Mouse (Mus musculus): Measurements from ENCODE around the gene Cplane1. TPM values are rescaled to one million over a fixed set of nuclear protein-coding genes. Genes with fewer than 3 reads are reported as not detected.

Cplane1 gene
- polyA plus RNA-seq, 1 experiment from 2014 or later, result 34.8 TPM

DNA sequence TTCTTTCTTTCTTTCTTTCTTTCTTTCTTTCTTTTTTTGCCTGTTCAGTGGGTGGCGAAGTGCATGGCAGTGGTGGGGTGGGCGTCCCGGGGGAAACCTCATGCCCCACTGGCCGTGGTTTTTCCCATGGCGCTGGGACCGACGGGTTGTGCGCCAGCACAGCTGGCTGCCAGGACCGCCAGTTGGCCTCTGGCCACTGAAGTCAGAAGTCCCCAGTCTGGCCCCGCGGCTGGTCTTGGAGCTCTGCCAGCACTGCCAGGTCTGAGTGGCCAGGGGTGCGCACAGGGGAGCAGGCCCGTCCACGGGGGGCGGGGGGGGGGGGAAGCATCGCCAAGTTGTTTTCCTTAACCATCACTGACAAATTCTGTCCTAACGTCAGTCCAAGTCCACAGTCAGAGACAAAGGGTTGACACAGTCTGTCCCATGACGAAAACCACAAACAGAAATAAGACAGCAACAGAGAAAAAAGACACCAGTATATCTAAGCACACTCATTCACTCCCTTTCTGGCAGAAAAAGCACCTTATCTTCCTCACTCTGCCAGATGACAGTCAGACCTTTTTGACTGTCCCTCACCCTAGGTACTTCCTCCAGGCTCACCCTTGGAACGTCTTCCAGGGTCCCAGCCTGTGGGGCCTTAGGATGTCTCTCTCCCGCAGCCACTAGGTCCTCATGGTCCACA is 111.2 kb downstream of the Cplane1 start:
- 62% methylated on average over 20 of the region's 20 CpGs for WGBS
- Histone ChIP-seq H3K36me3 (ENCODE audit: control insufficient read depth, insufficient read depth, low read length) (no peaks in the 10 kb centered on the region), H3K9me3 (ENCODE audit: control insufficient read depth, low read length) (no peaks in the 10 kb centered on the region), H3K9ac (replicated peaks; ENCODE audit: low read depth, low read length) (no peak overlapping the region), H3K4me2 (ENCODE audit: low read depth, low read length) (peak overlapping the region; percentile 31; the same call in 1 of the 2 replicates), H3K4me1 (ENCODE audit: control insufficient read depth, insufficient read depth, low read length) (no peaks in the 10 kb centered on the region), H3K4me3 (ENCODE audit: low read depth, low read length) (no peak overlapping the region), H3K27me3 (ENCODE audit: control insufficient read depth, insufficient read depth, low read length) (no peaks in the 10 kb centered on the region), H3K27ac (ENCODE audit: low read depth, low read length) (no peak overlapping the region)
- ATAC-seq (ENCODE audit: low read depth), result peak; percentile 79

DNA sequence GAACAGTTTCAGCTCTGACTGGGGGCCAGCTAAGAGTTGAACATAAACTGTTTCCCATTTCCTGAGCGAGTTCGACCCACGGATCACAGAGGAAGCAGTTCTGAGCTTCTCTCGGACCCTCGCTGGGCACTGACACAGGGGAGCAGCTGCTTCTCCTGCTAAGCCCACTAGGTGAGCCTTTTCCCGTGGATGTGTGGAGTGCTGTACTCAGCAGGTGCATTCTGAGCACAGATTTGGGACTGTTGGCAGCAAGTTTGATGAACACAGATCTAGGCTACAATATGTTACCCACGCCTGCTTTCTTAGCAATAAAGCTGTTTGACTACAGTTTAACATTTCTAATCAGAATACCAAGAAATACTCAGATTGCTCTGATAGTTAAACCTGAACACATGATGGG is 112.8 kb downstream of the Cplane1 start:
- Histone ChIP-seq H3K36me3 (ENCODE audit: control insufficient read depth, insufficient read depth, low read length) (no peaks in the 10 kb centered on the region), H3K4me3 (ENCODE audit: low read depth, low read length) (no peak overlapping the region), H3K27ac (ENCODE audit: low read depth, low read length) (no peak overlapping the region), H3K9ac (replicated peaks; ENCODE audit: low read depth, low read length) (no peak overlapping the region), H3K4me1 (ENCODE audit: control insufficient read depth, insufficient read depth, low read length) (no peaks in the 10 kb centered on the region), H3K27me3 (ENCODE audit: control insufficient read depth, insufficient read depth, low read length) (no peaks in the 10 kb centered on the region), H3K9me3 (ENCODE audit: control insufficient read depth, low read length) (no peaks in the 10 kb centered on the region), H3K4me2 (ENCODE audit: low read depth, low read length) (no peak overlapping the region)
- 85% methylated on average over 7 of the region's 7 CpGs for WGBS
- no peak for ATAC-seq (ENCODE audit: low read depth)

DNA sequence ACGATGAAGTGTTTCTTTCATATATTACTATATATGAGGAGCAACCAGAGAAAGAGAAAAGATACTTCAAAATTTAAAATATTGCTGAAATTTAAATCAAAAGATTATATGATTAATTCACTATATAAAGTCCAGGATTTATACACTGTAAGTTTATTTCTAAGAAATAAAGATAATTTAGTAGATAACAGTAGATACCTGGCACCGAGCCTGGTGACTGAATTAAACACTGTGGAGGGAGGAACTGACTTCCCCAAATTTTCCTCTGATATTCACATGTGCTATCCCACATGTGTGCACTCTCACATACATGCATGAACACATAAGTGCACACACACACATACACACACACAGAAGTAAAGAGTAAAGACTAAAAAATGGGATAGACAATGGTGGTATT is 113.2 kb downstream of the Cplane1 start:
- no peak overlapping the region for H3K27ac ChIP-seq (ENCODE audit: low read depth, low read length)
- no peak overlapping the region for H3K4me2 ChIP-seq (ENCODE audit: low read depth, low read length)
- 95% methylated on average over 2 of the region's 2 CpGs for WGBS
- H3K36me3 ChIP-seq (ENCODE audit: control insufficient read depth, insufficient read depth, low read length), result no peaks in the 10 kb centered on the region
- ATAC-seq (ENCODE audit: low read depth), result no peak
- no peaks in the 10 kb centered on the region for H3K9me3 ChIP-seq (ENCODE audit: control insufficient read depth, low read length)
- H3K4me1 ChIP-seq (ENCODE audit: control insufficient read depth, insufficient read depth, low read length), result no peaks in the 10 kb centered on the region
- H3K27me3 ChIP-seq (ENCODE audit: control insufficient read depth, insufficient read depth, low read length), result no peaks in the 10 kb centered on the region
- no peak overlapping the region for H3K4me3 ChIP-seq (ENCODE audit: low read depth, low read length)
- no peak overlapping the region for H3K9ac ChIP-seq (replicated peaks; ENCODE audit: low read depth, low read length)

DNA sequence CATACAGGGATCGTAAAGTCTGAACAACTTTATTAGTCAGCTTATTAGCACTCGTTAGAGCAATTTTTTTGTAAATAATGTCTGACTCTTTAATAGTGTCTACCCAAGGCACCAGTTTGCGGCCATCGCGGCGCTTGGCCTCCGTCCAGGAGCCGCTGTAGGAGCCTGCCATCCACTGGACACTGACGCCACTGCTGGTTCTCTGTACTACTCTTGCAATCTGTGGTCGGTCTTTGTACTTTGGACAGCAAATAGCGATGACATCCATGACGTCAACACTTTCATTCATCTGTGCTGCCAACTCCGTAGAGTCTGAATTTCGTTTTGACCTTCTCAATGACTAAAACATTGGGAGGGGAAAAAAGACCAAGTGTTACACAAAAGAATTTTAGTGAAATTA is 122.3 kb downstream of the Cplane1 start:
- Histone ChIP-seq H3K27me3 (ENCODE audit: control insufficient read depth, insufficient read depth, low read length) (no peaks in the 10 kb centered on the region), H3K27ac (ENCODE audit: low read depth, low read length) (no peak overlapping the region), H3K4me1 (ENCODE audit: control insufficient read depth, insufficient read depth, low read length) (no peaks in the 10 kb centered on the region), H3K36me3 (ENCODE audit: control insufficient read depth, insufficient read depth, low read length) (peaks cover 51% of the 10 kb centered on the region), H3K4me2 (ENCODE audit: low read depth, low read length) (no peak overlapping the region), H3K4me3 (ENCODE audit: low read depth, low read length) (no peak overlapping the region), H3K9me3 (ENCODE audit: control insufficient read depth, low read length) (no peaks in the 10 kb centered on the region), H3K9ac (replicated peaks; ENCODE audit: low read depth, low read length) (no peak overlapping the region)
- ATAC-seq (ENCODE audit: low read depth), result no peak
- WGBS, result 94% methylated on average over 14 of the region's 14 CpGs

DNA sequence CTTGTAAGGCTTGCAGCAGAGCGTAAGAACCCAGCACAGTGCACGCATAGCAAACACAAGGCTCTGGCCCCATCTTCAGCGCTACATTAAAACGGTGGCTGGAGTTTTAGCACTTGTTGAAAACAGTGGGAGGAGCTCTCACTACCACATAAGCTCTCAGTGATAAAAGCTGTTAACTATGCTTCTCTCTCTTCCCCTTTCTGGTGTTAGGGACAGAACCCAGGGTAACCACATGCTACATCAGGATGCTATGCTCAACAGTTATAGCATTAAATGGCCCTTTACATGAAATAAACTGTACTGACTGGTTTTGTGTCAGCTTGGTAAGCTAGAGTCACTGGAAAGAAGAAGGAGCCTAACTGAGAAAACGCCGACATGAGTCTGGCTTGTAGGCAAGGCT is 125.2 kb downstream of the Cplane1 start:
- no peaks in the 10 kb centered on the region for H3K4me1 ChIP-seq (ENCODE audit: control insufficient read depth, insufficient read depth, low read length)
- no peak overlapping the region for H3K4me3 ChIP-seq (ENCODE audit: low read depth, low read length)
- no peak for ATAC-seq (ENCODE audit: low read depth)
- 92% methylated on average over 6 of the region's 6 CpGs for WGBS
- no peak overlapping the region for H3K4me2 ChIP-seq (ENCODE audit: low read depth, low read length)
- peaks cover 64% of the 10 kb centered on the region for H3K36me3 ChIP-seq (ENCODE audit: control insufficient read depth, insufficient read depth, low read length)
- no peaks in the 10 kb centered on the region for H3K9me3 ChIP-seq (ENCODE audit: control insufficient read depth, low read length)
- H3K9ac ChIP-seq (replicated peaks; ENCODE audit: low read depth, low read length), result no peak overlapping the region
- H3K27me3 ChIP-seq (ENCODE audit: control insufficient read depth, insufficient read depth, low read length), result no peaks in the 10 kb centered on the region
- no peak overlapping the region for H3K27ac ChIP-seq (ENCODE audit: low read depth, low read length)

DNA sequence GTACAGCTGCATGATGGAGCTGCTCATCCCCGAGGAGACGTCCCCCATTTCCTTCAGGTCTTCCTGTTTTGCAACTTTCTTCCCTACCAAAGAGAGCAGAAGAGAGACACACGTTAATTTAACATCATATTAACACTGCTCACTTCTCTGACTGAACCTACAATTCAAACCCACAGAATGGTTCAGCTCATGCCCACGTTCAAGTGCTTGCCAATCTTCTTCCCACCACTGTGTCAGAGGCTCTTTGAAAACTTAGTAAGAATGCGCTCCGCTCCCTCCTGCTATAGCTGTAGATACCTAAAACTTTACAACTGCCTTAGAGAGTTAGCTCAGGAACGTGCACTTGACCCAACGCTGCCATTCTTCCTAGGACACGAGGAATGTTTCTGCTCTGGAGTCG is 134.0 kb downstream of the Cplane1 start:
- no peak overlapping the region for H3K4me3 ChIP-seq (ENCODE audit: low read depth, low read length)
- no peaks in the 10 kb centered on the region for H3K27me3 ChIP-seq (ENCODE audit: control insufficient read depth, insufficient read depth, low read length)
- no peak overlapping the region for H3K27ac ChIP-seq (ENCODE audit: low read depth, low read length)
- peaks cover 64% of the 10 kb centered on the region for H3K36me3 ChIP-seq (ENCODE audit: control insufficient read depth, insufficient read depth, low read length)
- WGBS, result 94% methylated on average over 10 of the region's 10 CpGs
- H3K4me2 ChIP-seq (ENCODE audit: low read depth, low read length), result no peak overlapping the region
- no peaks in the 10 kb centered on the region for H3K4me1 ChIP-seq (ENCODE audit: control insufficient read depth, insufficient read depth, low read length)
- H3K9ac ChIP-seq (replicated peaks; ENCODE audit: low read depth, low read length), result no peak overlapping the region
- H3K9me3 ChIP-seq (ENCODE audit: control insufficient read depth, low read length), result no peaks in the 10 kb centered on the region
- no peak for ATAC-seq (ENCODE audit: low read depth)

DNA sequence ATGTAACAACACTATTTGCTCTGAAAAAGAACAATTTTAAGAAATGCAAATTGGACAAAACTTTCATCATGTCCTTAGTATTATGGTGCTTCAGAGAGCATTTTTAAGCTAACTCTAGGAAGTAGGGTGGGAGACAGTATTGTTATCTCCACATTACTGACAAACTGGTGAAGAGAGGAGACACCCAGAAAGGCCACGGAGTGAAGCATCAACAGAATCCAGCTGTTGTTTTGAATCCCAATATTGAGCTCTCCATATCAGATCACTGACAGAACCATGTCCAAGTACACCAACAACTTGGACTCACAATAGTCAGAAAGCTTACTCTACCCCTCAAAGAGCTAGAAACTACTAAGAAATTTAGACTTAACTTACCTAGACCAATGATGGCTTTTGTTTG is 136.6 kb downstream of the Cplane1 start:
- H3K36me3 ChIP-seq (ENCODE audit: control insufficient read depth, insufficient read depth, low read length), result peaks cover 48% of the 10 kb centered on the region

DNA sequence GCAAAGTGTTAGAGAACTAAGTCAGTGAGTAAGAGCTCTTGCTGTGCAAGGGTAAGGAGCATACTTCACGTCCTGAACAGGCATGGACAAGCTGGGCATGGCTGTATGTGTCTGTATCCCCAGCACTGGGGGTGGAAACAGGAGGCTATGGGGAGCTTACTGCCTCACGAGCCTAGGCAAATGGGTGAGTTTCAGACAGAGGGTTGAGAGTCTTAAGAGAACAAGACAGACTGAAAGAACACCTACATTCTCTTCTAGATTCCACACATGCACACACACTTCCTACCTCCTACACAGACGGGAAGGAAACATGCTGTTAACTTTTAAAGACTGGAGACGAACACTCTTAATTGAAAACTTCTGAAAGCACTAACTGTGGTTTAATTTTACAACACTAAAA is 148.5 kb downstream of the Cplane1 start:
- Histone ChIP-seq H3K4me2 (ENCODE audit: low read depth, low read length) (no peak overlapping the region), H3K36me3 (ENCODE audit: control insufficient read depth, insufficient read depth, low read length) (peaks cover 32% of the 10 kb centered on the region), H3K4me3 (ENCODE audit: low read depth, low read length) (no peak overlapping the region), H3K27me3 (ENCODE audit: control insufficient read depth, insufficient read depth, low read length) (no peaks in the 10 kb centered on the region), H3K9ac (replicated peaks; ENCODE audit: low read depth, low read length) (no peak overlapping the region), H3K27ac (ENCODE audit: low read depth, low read length) (no peak overlapping the region), H3K4me1 (ENCODE audit: control insufficient read depth, insufficient read depth, low read length) (no peaks in the 10 kb centered on the region), H3K9me3 (ENCODE audit: control insufficient read depth, low read length) (no peaks in the 10 kb centered on the region)
- 95% methylated on average over 4 of the region's 4 CpGs for WGBS
- no peak for ATAC-seq (ENCODE audit: low read depth)

More for the DNA sequence above, 136.6 kb downstream of the Cplane1 start:
- WGBS, result 97% methylated on average over 1 of the region's 1 CpGs
- Histone ChIP-seq H3K4me1 (ENCODE audit: control insufficient read depth, insufficient read depth, low read length) (no peaks in the 10 kb centered on the region), H3K9me3 (ENCODE audit: control insufficient read depth, low read length) (no peaks in the 10 kb centered on the region), H3K4me2 (ENCODE audit: low read depth, low read length) (no peak overlapping the region), H3K4me3 (ENCODE audit: low read depth, low read length) (no peak overlapping the region), H3K9ac (replicated peaks; ENCODE audit: low read depth, low read length) (no peak overlapping the region), H3K27ac (ENCODE audit: low read depth, low read length) (no peak overlapping the region), H3K27me3 (ENCODE audit: control insufficient read depth, insufficient read depth, low read length) (no peaks in the 10 kb centered on the region)
- no peak for ATAC-seq (ENCODE audit: low read depth)

DNA sequence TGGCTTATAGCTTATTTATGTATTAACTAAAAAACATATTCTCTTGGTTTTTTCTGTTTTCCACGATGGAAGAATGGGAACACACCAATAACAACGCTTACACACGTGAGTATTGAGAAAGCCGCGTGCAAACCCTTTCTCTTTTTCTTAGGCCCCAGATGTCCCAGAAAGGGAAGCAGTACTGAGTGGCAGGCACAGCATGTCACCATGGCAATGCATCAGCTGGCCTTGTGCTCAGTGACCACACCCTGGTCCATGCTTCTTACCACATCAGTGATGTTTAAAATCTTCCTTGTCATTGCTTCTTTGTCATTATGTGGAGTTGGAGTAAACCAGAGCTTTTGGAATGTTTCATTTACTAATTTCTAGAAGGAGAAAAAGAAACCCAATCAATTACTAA is 150.3 kb downstream of the Cplane1 start:
- Histone ChIP-seq H3K4me2 (ENCODE audit: low read depth, low read length) (no peak overlapping the region), H3K36me3 (ENCODE audit: control insufficient read depth, insufficient read depth, low read length) (peaks cover 38% of the 10 kb centered on the region), H3K9ac (replicated peaks; ENCODE audit: low read depth, low read length) (no peak overlapping the region), H3K9me3 (ENCODE audit: control insufficient read depth, low read length) (no peaks in the 10 kb centered on the region), H3K27ac (ENCODE audit: low read depth, low read length) (no peak overlapping the region), H3K4me3 (ENCODE audit: low read depth, low read length) (no peak overlapping the region), H3K27me3 (ENCODE audit: control insufficient read depth, insufficient read depth, low read length) (no peaks in the 10 kb centered on the region), H3K4me1 (ENCODE audit: control insufficient read depth, insufficient read depth, low read length) (no peaks in the 10 kb centered on the region)
- ATAC-seq (ENCODE audit: low read depth), result no peak
- 96% methylated on average over 5 of the region's 5 CpGs for WGBS
